Mouse (Mus musculus): Measurements from ENCODE around the gene Gapdh. TPM values are rescaled to one million over a fixed set of nuclear protein-coding genes. Genes with fewer than 3 reads are reported as not detected.

Gene Gapdh
- polyA plus RNA-seq, 1 experiment from 2014 or later: 2,408 TPM

DNA sequence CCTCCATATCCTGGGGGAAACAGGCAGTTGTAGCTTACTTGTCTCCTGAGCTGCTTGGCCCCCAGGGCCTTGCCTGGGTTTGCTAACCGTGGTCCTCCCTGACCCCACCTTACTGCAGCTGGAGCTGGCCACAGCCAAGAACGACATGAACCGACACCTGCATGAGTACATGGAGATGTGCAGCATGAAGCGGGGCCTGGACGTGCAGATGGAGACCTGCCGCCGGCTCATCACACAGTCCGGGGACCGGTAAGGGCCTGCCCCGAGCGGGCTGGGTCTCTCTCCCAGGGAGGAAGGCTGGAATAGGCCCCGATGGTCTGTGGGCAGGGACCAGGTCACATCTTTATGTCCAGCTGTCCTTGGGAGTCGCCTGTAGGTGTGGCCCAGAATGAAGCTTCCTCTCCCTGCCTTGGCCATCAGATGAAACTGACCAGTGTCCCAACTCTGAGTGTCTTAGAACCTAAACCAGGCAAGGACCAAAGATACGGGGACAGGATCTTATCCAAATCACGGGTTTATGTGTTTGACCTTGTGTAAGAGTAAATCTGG is 7.2 kb downstream of the Gapdh start:
- Histone ChIP-seq H3K4me2 (ENCODE audit: low read length) (no peak overlapping the region), H3K9me3 (ENCODE audit: control insufficient read depth, low read length) (no peaks in the 10 kb centered on the region), H3K36me3 (ENCODE audit: control insufficient read depth, insufficient read depth, low read length) (peaks cover 51% of the 10 kb centered on the region), H3K9ac (ENCODE audit: low read length) (no peak overlapping the region), H3K4me3 (ENCODE audit: low read depth, low read length) (no peak overlapping the region), H3K27me3 (replicated peaks; ENCODE audit: control insufficient read depth, insufficient read depth, low read length) (no peaks in the 10 kb centered on the region), H3K27ac (ENCODE audit: low read depth) (no peak overlapping the region), H3K4me1 (replicated peaks; ENCODE audit: control insufficient read depth, insufficient read depth, low read length) (peaks cover 17% of the 10 kb centered on the region)
- ATAC-seq (replicated peaks; ENCODE audit: low FRiP score, low TSS enrichment, low read depth) (no peak), DNase-seq (ENCODE audit: low spot score) (no peak)
- 85% methylated on average over 15 of the region's 15 CpGs for WGBS

DNA sequence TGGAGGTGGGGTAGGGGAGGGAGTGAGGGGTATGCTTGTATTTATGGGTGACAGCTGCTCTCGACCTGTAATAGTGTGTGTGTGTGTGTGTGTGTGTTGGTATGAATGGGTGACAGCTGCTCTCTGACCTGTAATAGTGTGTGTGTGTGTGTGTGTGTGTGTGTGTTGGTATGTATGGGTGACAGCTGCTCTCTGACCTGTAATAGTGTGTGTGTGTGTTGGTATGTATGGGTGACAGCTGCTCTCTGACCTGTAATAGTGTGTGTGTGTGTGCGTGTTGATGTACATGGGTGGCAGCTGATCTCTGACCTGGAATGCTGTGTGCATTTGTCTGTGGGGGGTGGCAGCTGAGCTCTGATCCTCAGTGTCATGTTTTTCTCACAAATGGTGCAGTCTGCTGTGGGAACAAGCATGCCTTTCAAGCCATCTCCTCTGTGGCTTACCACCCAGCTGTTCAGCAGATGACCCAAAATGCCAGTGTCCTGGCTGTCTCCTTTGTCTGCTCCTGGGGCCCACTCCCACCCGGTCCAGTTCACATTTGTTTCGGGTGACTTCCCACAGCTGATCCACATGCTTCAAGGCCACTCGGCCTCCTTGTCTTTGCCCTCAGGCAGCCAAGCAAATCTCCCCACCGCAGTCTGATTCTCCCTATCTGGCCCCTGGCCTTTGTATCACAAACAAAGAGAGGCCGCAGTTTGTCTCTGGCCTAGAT is 9.2 kb downstream of the Gapdh start:
- no peaks in the 10 kb centered on the region for H3K9me3 ChIP-seq (ENCODE audit: control insufficient read depth, low read length)

DNA sequence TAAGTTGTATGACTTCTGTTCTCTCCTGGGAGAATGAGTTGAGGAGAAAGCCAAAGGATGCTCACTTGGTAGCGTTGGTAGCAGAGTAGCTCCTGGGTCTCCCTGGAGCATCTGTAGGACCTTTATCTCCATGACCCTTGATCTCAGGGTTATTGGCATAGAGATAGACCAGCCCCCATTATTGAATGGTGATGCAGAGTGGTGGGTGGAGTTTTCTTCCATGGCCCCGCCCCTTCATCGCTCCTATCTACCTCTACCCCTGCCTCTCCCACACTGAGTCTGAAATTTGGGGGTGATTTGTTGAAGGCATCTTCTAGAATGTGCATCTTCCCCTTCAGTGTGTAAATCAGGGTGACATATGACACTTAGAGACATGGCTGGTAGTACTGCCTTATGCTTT is 9.8 kb downstream of the Gapdh start:
- Histone ChIP-seq H3K4me2 (ENCODE audit: low read length) (no peak overlapping the region), H3K36me3 (ENCODE audit: control insufficient read depth, insufficient read depth, low read length) (peaks cover 56% of the 10 kb centered on the region), H3K4me1 (replicated peaks; ENCODE audit: control insufficient read depth, insufficient read depth, low read length) (0 out of 2 replicates have a peak, but pooled peaks cover 8% of the 10 kb centered on the region), H3K27ac (ENCODE audit: low read depth) (no peak overlapping the region), H3K27me3 (replicated peaks; ENCODE audit: control insufficient read depth, insufficient read depth, low read length) (no peaks in the 10 kb centered on the region), H3K4me3 (ENCODE audit: low read depth, low read length) (no peak overlapping the region), H3K9ac (ENCODE audit: low read length) (no peak overlapping the region), H3K9me3 (ENCODE audit: control insufficient read depth, low read length) (no peaks in the 10 kb centered on the region)
- no peak for ATAC-seq (replicated peaks; ENCODE audit: low FRiP score, low TSS enrichment, low read depth)
- DNase-seq (ENCODE audit: low spot score): no peak
- WGBS: 81% methylated on average over 3 of the region's 3 CpGs

More for the DNA sequence above, 9.2 kb downstream of the Gapdh start:
- Histone ChIP-seq H3K4me2 (ENCODE audit: low read length) (no peak overlapping the region), H3K4me1 (replicated peaks; ENCODE audit: control insufficient read depth, insufficient read depth, low read length) (0 out of 2 replicates have a peak, but pooled peaks cover 8% of the 10 kb centered on the region), H3K36me3 (ENCODE audit: control insufficient read depth, insufficient read depth, low read length) (peaks cover 55% of the 10 kb centered on the region), H3K4me3 (ENCODE audit: low read depth, low read length) (no peak overlapping the region), H3K9ac (ENCODE audit: low read length) (no peak overlapping the region), H3K27me3 (replicated peaks; ENCODE audit: control insufficient read depth, insufficient read depth, low read length) (no peaks in the 10 kb centered on the region), H3K27ac (ENCODE audit: low read depth) (no peak overlapping the region)
- DNase-seq (ENCODE audit: low spot score): no peak
- 62% methylated on average over 7 of the region's 7 CpGs for WGBS
- ATAC-seq (replicated peaks; ENCODE audit: low FRiP score, low TSS enrichment, low read depth): no peak

DNA sequence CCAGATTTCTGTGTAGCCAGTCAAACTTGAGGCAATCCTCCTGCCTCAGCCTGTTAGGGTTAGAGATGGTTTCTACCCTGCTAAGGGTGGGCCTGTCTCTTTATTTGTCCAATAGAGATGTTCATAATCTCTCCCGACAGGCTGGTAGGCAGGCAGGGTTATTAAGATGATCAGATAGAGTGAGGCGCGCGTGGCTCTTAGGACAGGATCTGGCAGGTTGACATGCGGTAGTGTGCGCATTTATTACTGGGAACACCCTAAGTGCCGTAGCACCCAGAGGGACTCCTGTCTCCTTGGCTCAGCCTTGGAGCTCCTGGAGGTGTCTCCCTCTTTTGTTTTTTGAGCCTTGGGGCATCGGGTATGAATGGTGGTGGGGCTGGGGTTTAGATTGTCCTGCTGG is 11.0 kb downstream of the Gapdh start:
- no peak overlapping the region for H3K27ac ChIP-seq (ENCODE audit: low read depth)
- H3K9ac ChIP-seq (ENCODE audit: low read length): no peak overlapping the region
- no peak for DNase-seq (ENCODE audit: low spot score)
- WGBS: 71% methylated on average over 8 of the region's 8 CpGs
- H3K27me3 ChIP-seq (replicated peaks; ENCODE audit: control insufficient read depth, insufficient read depth, low read length): no peaks in the 10 kb centered on the region
- H3K4me1 ChIP-seq (replicated peaks; ENCODE audit: control insufficient read depth, insufficient read depth, low read length): no peaks in the 10 kb centered on the region
- H3K4me3 ChIP-seq (ENCODE audit: low read depth, low read length): no peak overlapping the region
- no peak overlapping the region for H3K4me2 ChIP-seq (ENCODE audit: low read length)
- no peak for ATAC-seq (replicated peaks; ENCODE audit: low FRiP score, low TSS enrichment, low read depth)
- no peaks in the 10 kb centered on the region for H3K9me3 ChIP-seq (ENCODE audit: control insufficient read depth, low read length)
- peaks cover 44% of the 10 kb centered on the region for H3K36me3 ChIP-seq (ENCODE audit: control insufficient read depth, insufficient read depth, low read length)

DNA sequence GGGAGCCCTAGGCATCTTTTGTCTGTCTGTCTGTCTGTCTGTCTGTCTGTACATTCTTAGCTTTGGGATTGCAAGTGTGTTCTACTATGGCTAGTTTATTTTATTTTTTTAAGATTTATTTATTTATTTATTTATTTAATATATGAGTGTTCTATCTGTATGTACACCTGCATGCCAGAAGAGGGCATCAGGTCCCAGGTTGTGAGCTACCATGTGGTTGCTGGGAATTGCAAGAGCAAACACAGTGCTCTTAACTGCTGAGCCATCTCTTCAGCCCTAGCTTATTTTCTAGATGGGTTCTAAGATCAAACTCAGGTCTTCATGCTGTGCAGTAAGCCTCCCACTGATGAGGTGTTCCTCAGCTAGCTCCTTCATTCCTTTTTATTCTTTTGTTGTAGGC is 11.7 kb downstream of the Gapdh start:
- Histone ChIP-seq H3K27ac (ENCODE audit: low read depth) (no peak overlapping the region), H3K36me3 (ENCODE audit: control insufficient read depth, insufficient read depth, low read length) (peaks cover 37% of the 10 kb centered on the region), H3K4me2 (ENCODE audit: low read length) (no peak overlapping the region), H3K9me3 (ENCODE audit: control insufficient read depth, low read length) (no peaks in the 10 kb centered on the region), H3K4me3 (ENCODE audit: low read depth, low read length) (no peak overlapping the region), H3K4me1 (replicated peaks; ENCODE audit: control insufficient read depth, insufficient read depth, low read length) (no peaks in the 10 kb centered on the region), H3K27me3 (replicated peaks; ENCODE audit: control insufficient read depth, insufficient read depth, low read length) (no peaks in the 10 kb centered on the region), H3K9ac (ENCODE audit: low read length) (no peak overlapping the region)
- DNase-seq (ENCODE audit: low spot score): no peak
- no peak for ATAC-seq (replicated peaks; ENCODE audit: low FRiP score, low TSS enrichment, low read depth)

DNA sequence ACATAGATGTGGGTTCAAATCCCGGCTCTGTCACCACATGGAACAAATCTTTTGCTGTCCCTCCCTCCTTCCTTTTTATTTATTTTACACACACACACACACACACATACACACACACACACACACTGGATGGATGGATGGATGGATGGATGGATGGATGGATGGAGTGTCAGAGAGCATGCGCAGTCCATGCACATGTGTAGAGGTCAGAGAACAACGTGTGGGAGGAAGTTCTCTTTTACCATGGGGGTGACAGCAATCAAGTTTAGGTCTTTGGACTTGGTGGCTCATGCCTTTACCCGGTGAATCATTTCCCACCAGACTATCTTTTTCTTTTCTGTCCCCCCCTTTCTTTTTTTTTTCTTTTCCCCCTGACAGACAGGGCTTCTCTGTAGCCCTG is 12.6 kb downstream of the Gapdh start:
- no peak for ATAC-seq (replicated peaks; ENCODE audit: low FRiP score, low TSS enrichment, low read depth)

GRCm38 (mm10) chr6:125153018-125153389 is 13.3 kb downstream of the Gapdh start:
- Histone ChIP-seq H3K27me3 (replicated peaks; ENCODE audit: control insufficient read depth, insufficient read depth, low read length) (no peaks in the 10 kb centered on the region), H3K36me3 (ENCODE audit: control insufficient read depth, insufficient read depth, low read length) (peaks cover 24% of the 10 kb centered on the region), H3K27ac (ENCODE audit: low read depth) (no peak overlapping the region), H3K4me1 (replicated peaks; ENCODE audit: control insufficient read depth, insufficient read depth, low read length) (peaks cover 11% of the 10 kb centered on the region; the same call in 1 of the 2 replicates), H3K4me3 (ENCODE audit: low read depth, low read length) (no peak overlapping the region), H3K9me3 (ENCODE audit: control insufficient read depth, low read length) (no peaks in the 10 kb centered on the region), H3K9ac (ENCODE audit: low read length) (no peak overlapping the region), H3K4me2 (ENCODE audit: low read length) (no peak overlapping the region)
- WGBS: 90% methylated on average over 5 of the region's 5 CpGs
- no peak for DNase-seq (ENCODE audit: low spot score)
- no peak for ATAC-seq (replicated peaks; ENCODE audit: low FRiP score, low TSS enrichment, low read depth)

More for the DNA sequence above, 12.6 kb downstream of the Gapdh start:
- DNase-seq (ENCODE audit: low spot score): no peak
- no peak overlapping the region for H3K4me2 ChIP-seq (ENCODE audit: low read length)
- no peaks in the 10 kb centered on the region for H3K9me3 ChIP-seq (ENCODE audit: control insufficient read depth, low read length)
- H3K4me3 ChIP-seq (ENCODE audit: low read depth, low read length): no peak overlapping the region
- no peaks in the 10 kb centered on the region for H3K27me3 ChIP-seq (replicated peaks; ENCODE audit: control insufficient read depth, insufficient read depth, low read length)
- H3K4me1 ChIP-seq (replicated peaks; ENCODE audit: control insufficient read depth, insufficient read depth, low read length): 0 out of 2 replicates have a peak, but pooled peaks cover 4% of the 10 kb centered on the region
- no peak overlapping the region for H3K9ac ChIP-seq (ENCODE audit: low read length)
- H3K27ac ChIP-seq (ENCODE audit: low read depth): no peak overlapping the region
- WGBS: 87% methylated on average over 4 of the region's 4 CpGs
- peaks cover 28% of the 10 kb centered on the region for H3K36me3 ChIP-seq (ENCODE audit: control insufficient read depth, insufficient read depth, low read length)

DNA sequence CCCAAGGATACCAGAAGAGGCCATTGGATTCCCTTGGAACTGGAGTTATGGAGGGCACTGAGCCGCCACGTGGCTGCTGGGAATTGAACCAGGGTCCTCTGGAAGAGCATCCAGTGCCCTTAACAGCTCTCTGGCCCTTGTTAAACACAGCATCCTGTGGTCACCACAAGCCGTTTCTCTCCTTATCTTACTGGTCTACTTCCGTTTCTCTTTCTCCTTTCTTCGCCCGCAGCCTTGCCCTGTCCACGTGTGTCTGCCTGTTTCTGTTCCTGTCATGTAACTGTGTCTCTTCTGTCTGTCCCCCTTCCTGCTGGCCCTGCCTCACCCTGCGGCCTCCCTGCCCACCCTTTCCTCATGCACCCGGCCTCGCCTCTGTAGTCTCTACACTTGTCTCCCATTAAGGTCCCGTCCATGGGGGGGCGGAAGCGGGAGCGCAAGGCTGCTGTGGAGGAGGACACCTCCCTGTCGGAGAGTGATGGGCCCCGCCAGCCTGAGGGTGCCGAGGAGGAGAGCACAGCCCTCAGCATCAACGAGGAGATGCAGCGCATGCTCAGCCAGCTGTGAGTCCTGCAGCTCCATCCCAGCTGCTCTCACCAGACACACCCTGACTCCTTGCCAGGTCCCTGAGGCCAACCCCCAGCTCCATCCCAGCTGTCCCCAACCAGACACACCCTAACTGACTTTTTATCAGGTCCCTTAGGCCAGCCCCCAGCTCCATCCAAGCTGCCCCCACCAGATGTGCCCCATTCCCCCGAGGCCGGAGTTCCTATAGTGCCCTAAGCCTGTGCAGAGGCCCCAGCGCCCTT is 13.9 kb downstream of the Gapdh start:
- 79% methylated on average over 22 of the region's 22 CpGs for WGBS
- ATAC-seq (replicated peaks; ENCODE audit: low FRiP score, low TSS enrichment, low read depth) (no peak), DNase-seq (ENCODE audit: low spot score) (no peak)
- Histone ChIP-seq H3K36me3 (ENCODE audit: control insufficient read depth, insufficient read depth, low read length) (peaks cover 21% of the 10 kb centered on the region), H3K4me2 (ENCODE audit: low read length) (no peak overlapping the region), H3K4me1 (replicated peaks; ENCODE audit: control insufficient read depth, insufficient read depth, low read length) (peaks cover 16% of the 10 kb centered on the region; the same call in 1 of the 2 replicates), H3K9me3 (ENCODE audit: control insufficient read depth, low read length) (no peaks in the 10 kb centered on the region), H3K4me3 (ENCODE audit: low read depth, low read length) (no peak overlapping the region), H3K27ac (ENCODE audit: low read depth) (no peak overlapping the region), H3K9ac (ENCODE audit: low read length) (no peak overlapping the region), H3K27me3 (replicated peaks; ENCODE audit: control insufficient read depth, insufficient read depth, low read length) (no peaks in the 10 kb centered on the region)
